Mouse (Mus musculus): ENCODE results near the gene Trappc3.

GRCm38 (mm10) chr4:126305428-126305827 is 43.3 kb downstream of the Trappc3 start:
- TF ChIP-seq CTCF (IDR thresholded peaks at IDR 0.05; ENCODE audit: extremely low read depth, insufficient read depth, insufficient read length, insufficient replicate concordance) = no peak
- TF ChIP-seq POLR2A (IDR thresholded peaks at IDR 0.05; ENCODE audit: low read depth, low read length) = no peak
